Mouse (Mus musculus) liver, adult 2 months (tissue): ENCODE data around the gene Klf2.

Experiments
- CTCF ChIP-seq: fragments of 200-500 bp; IDR thresholded peaks from 2 replicates; pipeline ENCODE4 v1.5.1; 2011; ENCODE audit warnings: low read depth, low read length, control low read depth
- POLR2A ChIP-seq: fragments of 200-500 bp; IDR thresholded peaks from 2 replicates; pipeline ENCODE4 v1.6.1; 2011; ENCODE audit warnings: low read length, control low read depth; ENCODE audit not compliant: insufficient read depth; ENCODE audit errors: extremely low read depth

- no peak for TF ChIP-seq CTCF
- TF ChIP-seq POLR2A, result no peak
These were observed 48.2 kb upstream of the Klf2 start for GRCm38 (mm10) chr8:72270606-72271005.
